Mouse (Mus musculus) intestine, embryonic 15.5 days (tissue): Measurements from ENCODE around the gene Ttpal. TPM values are rescaled to one million over a fixed set of nuclear protein-coding genes. Genes with fewer than 3 reads are reported as not detected.
A peak's percentile ranks its signal among the peaks of the same experiment; 100 is the strongest.

Source experiments
- ATAC-seq: fragments of 200-750 bp; cut with Nextera tagmentation; 2 replicates; pipeline ENCODE4 v1.8.0; 2017; ENCODE audit warnings: moderate TSS enrichment, moderate library complexity
- H3K27ac ChIP-seq: fragments of 300-500 bp; sonication (generic); 2 replicates; pipeline ENCODE4 v1.5.1; 2015; ENCODE audit warnings: mild to moderate bottlenecking, inconsistent platforms
- H3K27me3 ChIP-seq: fragments of 300-500 bp; sonication (generic); replicated peaks from 2 replicates; pipeline ENCODE4 v1.6.1; 2015; ENCODE audit warnings: inconsistent platforms
- H3K36me3 ChIP-seq: fragments of 300-500 bp; sonication (generic); 2 replicates; pipeline ENCODE4 v1.6.1; 2015; ENCODE audit warnings: inconsistent platforms
- H3K4me1 ChIP-seq: fragments of 300-500 bp; sonication (generic); replicated peaks from 2 replicates; pipeline ENCODE4 v1.6.1; 2015; ENCODE audit warnings: inconsistent platforms
- H3K4me2 ChIP-seq: fragments of 300-500 bp; sonication (generic); replicated peaks from 2 replicates; pipeline ENCODE4 v1.6.1; 2015; ENCODE audit warnings: mild to moderate bottlenecking, inconsistent platforms
- H3K4me3 ChIP-seq: fragments of 300-500 bp; sonication (generic); replicated peaks from 2 replicates; pipeline ENCODE4 v1.5.1; 2015; ENCODE audit warnings: inconsistent platforms
- H3K9ac ChIP-seq: fragments of 300-500 bp; sonication (generic); 2 replicates; pipeline ENCODE4 v1.6.1; 2015; ENCODE audit warnings: inconsistent platforms
- H3K9me3 ChIP-seq: fragments of 300-500 bp; sonication (generic); 2 replicates; pipeline ENCODE4 v1.6.1; 2016; ENCODE audit warnings: inconsistent platforms
- WGBS: fragments of 180-500 bp; shearing (Covaris S2); methylation state at CpG from one replicate; pipeline ENCODE4 v1.1.7; 2015; 5-methylcytosine and 5-hydroxymethylcytosine counted together
- polyA plus RNA-seq: library from polyadenylated mRNA; unstranded; fragments of >200 nt; fragmentation: Nextera tagmentation; extraction: Ambion mirVana; gene quantifications from 2 replicates; pipeline ENCODE4 v1.2.1, GENCODE M21; 2015

Gene Ttpal
- polyA plus RNA-seq = 25.7 and 26.5 TPM in 2 replicates

DNA sequence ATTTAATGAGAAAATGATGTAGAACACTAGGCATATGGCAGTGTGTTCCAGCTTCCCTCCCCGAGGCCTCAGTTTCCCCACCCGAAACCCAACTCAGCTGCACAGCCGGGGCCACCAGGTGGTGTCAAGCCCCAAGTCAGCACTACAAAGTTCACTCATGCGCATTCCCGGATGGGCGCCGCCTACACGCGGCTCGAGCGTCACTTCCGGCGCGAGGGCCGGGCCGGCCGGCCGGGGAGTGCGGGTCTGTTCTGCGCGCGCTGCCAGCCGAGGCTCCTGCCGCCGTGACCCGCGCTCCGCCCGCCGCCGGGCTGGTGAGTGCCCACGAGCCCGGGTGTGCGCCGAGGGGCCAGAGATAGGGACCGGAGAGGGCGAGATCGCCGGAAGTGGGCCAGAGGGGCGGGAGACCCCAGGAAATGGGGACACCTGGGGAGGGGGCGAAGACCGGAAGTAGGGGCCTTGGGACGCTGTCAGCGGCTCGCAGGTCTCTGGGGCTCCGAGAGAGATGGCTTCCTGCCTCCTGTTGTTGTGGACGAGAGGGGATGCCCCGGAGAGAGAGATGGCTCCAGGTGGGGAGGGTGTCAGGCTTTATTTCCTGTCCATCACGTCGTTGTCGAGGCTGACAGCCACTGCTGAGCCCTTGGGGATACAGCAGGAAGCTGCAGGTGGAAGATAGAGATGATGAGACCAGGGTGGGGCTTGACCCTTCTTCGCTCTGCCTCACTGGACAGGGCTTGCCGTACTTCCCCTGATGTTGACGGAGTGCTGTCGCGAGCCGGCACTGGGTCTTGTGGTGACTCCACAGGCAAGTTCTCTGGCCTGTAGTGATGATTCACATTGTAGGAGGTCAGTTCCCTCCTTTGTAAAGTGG, at the start of gene Ttpal:
TSS of gene Ttpal (plus strand) at position 214 of the 871 bp plus-strand sequence.
- ATAC-seq = peak; percentile 93
- Histone ChIP-seq H3K27me3 (no peaks in the 10 kb centered on the region), H3K36me3 (no peaks in the 10 kb centered on the region), H3K9me3 (no peaks in the 10 kb centered on the region), H3K27ac (peak within 1 kb of the TSS; percentile 83), H3K4me1 (peaks cover 8% of the 10 kb centered on the region; the same call in 1 of the 2 replicates), H3K4me2 (peak within 1 kb of the TSS; percentile 88), H3K9ac (peak within 1 kb of the TSS; percentile 95), H3K4me3 (peak within 1 kb of the TSS; percentile 89)
- under 1% methylated on average over 57 of the region's 57 CpGs for WGBS

DNA sequence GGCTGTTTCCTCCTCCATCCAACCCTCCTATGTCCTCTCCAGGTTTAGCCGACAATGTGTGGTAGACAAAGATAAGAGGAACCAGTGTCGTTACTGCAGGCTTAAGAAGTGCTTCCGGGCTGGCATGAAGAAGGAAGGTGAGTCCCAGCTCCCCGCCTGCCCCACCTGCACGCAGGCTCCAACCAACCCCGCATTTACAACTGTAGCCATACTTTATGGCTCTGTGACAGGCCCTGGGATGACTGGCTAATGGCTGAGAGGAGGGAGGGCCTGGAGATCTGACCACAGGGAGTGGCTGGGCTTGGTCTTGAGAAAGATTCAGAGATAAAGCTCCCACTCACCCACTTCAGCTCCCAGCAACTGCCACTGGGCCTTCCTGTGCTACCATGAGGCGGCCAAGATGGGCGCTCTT, 49.6 kb upstream of the Ttpal start:
- H3K27ac ChIP-seq = peak overlapping the region; percentile 82
- no peak overlapping the region for H3K9ac ChIP-seq

DNA sequence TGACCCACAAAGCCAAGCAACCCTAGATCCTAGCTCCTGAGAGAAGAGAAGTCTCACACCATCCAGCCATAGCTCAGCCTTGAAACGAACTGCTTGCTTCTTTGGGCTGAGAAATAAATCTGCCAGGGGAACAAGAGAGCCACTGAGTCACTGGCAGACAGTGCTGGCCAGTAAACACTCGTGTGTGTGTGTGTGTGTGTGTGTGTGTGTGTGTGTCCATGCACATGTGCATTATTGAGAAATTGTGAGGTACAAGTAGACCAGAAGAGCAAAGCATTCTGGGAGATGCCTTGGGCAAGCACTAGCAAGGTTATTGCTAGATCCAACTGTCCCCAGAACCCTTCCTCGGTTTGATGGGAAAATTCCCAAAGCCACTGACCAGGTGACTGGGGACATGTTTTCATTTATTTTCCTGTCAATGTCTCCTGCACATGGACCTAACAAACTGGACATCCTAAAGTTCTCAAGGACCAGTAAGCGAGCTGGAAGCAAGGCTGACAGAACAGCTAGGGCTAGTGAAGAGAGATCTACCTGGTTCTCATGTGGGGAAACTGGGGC, 47.6 kb upstream of the Ttpal start:
- H3K9ac ChIP-seq = 0 out of 2 replicates have a peak overlapping the region, but pooled peaks have one; percentile 17
- 68% methylated on average over 4 of the region's 4 CpGs for WGBS
- no peak for ATAC-seq

More for the DNA sequence above, 49.6 kb upstream of the Ttpal start:
- H3K4me3 ChIP-seq = no peak overlapping the region
- H3K4me2 ChIP-seq = peak overlapping the region; percentile 4; the same call in 1 of the 2 replicates
- peaks cover 22% of the 10 kb centered on the region for H3K4me1 ChIP-seq
- WGBS = 37% methylated on average over 8 of the region's 8 CpGs
- H3K9me3 ChIP-seq = no peaks in the 10 kb centered on the region
- no peaks in the 10 kb centered on the region for H3K36me3 ChIP-seq
- peak; percentile 92 for ATAC-seq
- no peaks in the 10 kb centered on the region for H3K27me3 ChIP-seq

DNA sequence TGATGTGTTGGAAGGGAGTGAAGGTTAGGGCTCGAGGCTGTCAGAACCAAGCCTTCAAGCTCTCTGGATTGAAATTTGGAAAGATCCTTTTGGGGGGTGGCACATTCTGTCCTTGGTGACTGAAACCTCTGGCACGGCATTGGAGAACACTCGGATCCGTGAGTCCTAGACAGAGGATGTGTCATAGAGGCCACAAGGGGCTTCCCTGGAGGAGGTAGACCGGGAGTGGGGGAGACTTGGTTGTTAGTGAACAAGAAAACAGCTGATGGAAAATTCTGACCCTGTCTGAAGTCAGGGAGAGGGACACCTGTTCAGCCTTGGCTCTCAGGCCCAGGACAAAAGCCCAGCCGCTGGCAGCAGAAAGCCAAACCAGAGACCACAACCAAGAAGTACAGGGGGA, 47.1 kb upstream of the Ttpal start:
- WGBS = 53% methylated on average over 6 of the region's 6 CpGs
- Histone ChIP-seq H3K36me3 (no peaks in the 10 kb centered on the region), H3K27ac (peak overlapping the region; percentile 77), H3K27me3 (no peaks in the 10 kb centered on the region), H3K9me3 (no peaks in the 10 kb centered on the region), H3K4me3 (no peak overlapping the region), H3K4me1 (peaks cover 16% of the 10 kb centered on the region; the same call in 1 of the 2 replicates), H3K4me2 (0 out of 2 replicates have a peak overlapping the region, but pooled peaks have one; percentile 17), H3K9ac (0 out of 2 replicates have a peak overlapping the region, but pooled peaks have one; percentile 17)
- no peak for ATAC-seq

More for the DNA sequence above, 47.6 kb upstream of the Ttpal start:
- Histone ChIP-seq H3K9me3 (no peaks in the 10 kb centered on the region), H3K27me3 (no peaks in the 10 kb centered on the region), H3K27ac (peak overlapping the region; percentile 77; the same call in 1 of the 2 replicates), H3K4me3 (no peak overlapping the region), H3K36me3 (no peaks in the 10 kb centered on the region), H3K4me2 (no peak overlapping the region), H3K4me1 (peaks cover 21% of the 10 kb centered on the region)

DNA sequence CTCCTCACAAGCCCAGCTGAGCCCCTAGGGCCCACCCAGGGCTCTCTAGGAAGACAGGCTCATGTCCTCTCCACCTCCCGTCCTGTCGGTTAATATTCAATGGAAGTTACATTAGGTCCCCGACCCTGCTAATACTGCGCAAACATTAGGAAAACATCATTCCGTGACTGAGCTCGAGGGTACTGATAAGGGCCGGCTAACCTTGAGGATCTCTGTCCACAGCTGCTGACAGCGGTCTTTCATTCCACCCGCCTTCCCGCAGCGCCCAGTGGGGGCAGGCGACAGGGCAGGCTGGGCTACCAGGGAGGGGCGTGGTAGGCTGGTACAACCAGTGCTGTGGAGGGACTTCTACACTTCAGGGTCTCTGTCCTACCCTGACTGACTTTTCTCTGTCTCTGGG, 46.7 kb upstream of the Ttpal start:
- Histone ChIP-seq H3K27ac (peak overlapping the region; percentile 77), H3K4me3 (no peak overlapping the region), H3K4me2 (0 out of 2 replicates have a peak overlapping the region, but pooled peaks have one; percentile 17), H3K4me1 (peaks cover 16% of the 10 kb centered on the region; the same call in 1 of the 2 replicates), H3K27me3 (no peaks in the 10 kb centered on the region), H3K9ac (0 out of 2 replicates have a peak overlapping the region, but pooled peaks have one; percentile 17), H3K36me3 (no peaks in the 10 kb centered on the region), H3K9me3 (no peaks in the 10 kb centered on the region)
- 57% methylated on average over 13 of the region's 13 CpGs for WGBS
- ATAC-seq = peak; percentile 58

DNA sequence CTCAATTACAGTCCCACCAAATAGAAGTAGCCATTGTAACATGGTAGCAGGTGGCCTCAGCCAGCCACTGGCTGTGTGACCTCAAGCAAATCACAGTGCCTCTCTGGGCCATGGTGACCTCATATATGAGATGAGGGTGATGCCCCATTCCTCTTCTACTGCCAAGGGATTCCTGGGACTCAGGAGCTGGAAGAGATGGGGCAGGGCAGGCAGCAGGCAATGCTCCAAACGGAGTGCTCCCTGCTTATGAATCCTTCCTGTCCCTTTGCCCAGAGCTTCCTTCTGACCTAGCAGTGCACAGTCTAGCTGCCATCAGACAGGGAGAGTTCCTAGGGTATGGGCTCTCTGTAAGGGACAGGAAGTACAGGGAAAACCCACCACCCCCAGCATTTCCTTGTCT, 43.6 kb upstream of the Ttpal start:
- no peaks in the 10 kb centered on the region for H3K27me3 ChIP-seq
- H3K9me3 ChIP-seq = no peaks in the 10 kb centered on the region
- 67% methylated on average over 1 of the region's 1 CpGs for WGBS
- H3K9ac ChIP-seq = no peak overlapping the region
- no peak overlapping the region for H3K4me2 ChIP-seq
- peaks cover 13% of the 10 kb centered on the region; the same call in 1 of the 2 replicates for H3K4me1 ChIP-seq
- ATAC-seq = no peak
- no peak overlapping the region for H3K27ac ChIP-seq
- H3K36me3 ChIP-seq = no peaks in the 10 kb centered on the region
- no peak overlapping the region for H3K4me3 ChIP-seq

DNA sequence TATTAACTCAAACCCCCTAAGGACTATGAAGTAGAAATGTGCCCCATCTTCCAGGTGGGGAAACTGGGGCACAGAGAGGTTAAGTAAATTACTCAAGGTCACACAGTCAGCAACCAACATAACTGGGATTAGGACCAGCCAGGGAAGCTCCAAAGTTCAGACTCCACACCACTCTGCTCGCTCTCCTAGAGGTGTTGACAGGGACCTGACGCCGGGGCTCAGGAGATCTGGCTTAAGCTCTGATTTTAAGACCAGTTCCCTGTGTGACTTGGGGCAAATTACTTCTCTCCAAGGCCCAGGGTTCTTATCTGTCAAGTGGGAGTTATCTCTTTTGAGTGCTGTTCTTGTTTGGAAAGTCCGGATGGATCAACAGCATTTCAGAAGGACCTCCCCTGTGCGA, 42.9 kb upstream of the Ttpal start:
- Histone ChIP-seq H3K4me2 (no peak overlapping the region), H3K36me3 (no peaks in the 10 kb centered on the region), H3K27ac (no peak overlapping the region), H3K27me3 (no peaks in the 10 kb centered on the region), H3K9ac (no peak overlapping the region), H3K4me1 (peaks cover 11% of the 10 kb centered on the region; the same call in 1 of the 2 replicates), H3K9me3 (no peaks in the 10 kb centered on the region), H3K4me3 (no peak overlapping the region)
- 67% methylated on average over 5 of the region's 5 CpGs for WGBS
- no peak for ATAC-seq

DNA sequence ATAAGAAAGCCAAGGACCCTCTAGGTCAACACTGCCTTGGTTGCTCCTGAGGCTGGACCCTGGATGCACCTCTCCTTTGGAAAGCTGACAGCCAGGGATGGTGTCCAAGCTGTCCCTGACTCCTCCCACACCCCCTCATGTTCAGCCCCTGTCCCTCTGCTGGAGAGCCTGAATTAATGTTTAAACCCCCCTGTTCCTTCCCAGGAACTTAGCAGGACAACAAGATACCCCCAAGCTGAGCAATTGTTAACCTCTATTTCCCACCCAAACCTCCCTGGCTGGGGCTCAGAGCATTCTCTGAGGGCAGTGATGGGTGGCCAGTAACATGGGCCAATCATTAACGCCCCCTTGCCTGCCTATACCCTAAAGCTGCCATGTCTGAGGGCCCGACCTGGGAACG, 41.9 kb upstream of the Ttpal start:
- H3K36me3 ChIP-seq = no peaks in the 10 kb centered on the region
- H3K4me1 ChIP-seq = 0 out of 2 replicates have a peak, but pooled peaks cover 4% of the 10 kb centered on the region
- no peak overlapping the region for H3K4me2 ChIP-seq
- no peak for ATAC-seq
- H3K27me3 ChIP-seq = no peaks in the 10 kb centered on the region
- H3K27ac ChIP-seq = no peak overlapping the region
- H3K4me3 ChIP-seq = no peak overlapping the region
- H3K9me3 ChIP-seq = no peaks in the 10 kb centered on the region
- no peak overlapping the region for H3K9ac ChIP-seq
- WGBS = 79% methylated on average over 3 of the region's 3 CpGs

DNA sequence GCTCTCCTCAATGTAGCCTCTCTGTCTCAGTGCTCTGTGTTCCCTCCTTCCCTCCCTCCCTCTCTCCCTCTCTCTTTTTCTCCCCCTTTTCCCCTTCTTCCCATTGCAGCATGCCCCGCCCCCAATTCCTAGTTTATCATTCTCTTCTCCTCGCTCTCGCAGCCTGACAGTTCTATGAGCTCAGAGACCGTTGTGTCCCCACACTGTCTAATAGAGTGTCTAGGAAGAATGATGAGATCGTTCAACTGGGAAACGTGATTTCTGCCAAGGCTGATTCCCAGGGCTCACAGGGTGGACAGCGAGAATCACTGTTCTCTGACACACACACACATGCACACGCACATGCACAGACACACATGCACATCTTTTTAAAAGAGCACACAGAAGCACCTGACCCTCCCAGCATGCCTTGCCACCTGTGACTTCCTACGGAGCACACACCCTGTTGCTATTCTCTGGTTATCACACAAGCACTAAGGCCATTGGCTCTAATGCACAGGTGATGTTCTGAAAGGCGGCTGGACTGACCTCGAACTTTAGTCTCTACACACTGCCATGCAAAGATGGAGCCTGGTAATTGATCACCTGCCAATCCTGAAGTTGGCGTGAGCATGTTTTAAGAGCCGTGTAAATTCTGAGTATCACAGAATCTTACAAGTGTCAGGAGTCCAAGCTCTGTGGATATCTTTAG, 40.7 kb upstream of the Ttpal start:
- Histone ChIP-seq H3K36me3 (no peaks in the 10 kb centered on the region), H3K4me3 (no peak overlapping the region), H3K27me3 (no peaks in the 10 kb centered on the region), H3K9me3 (no peaks in the 10 kb centered on the region), H3K4me1 (no peaks in the 10 kb centered on the region), H3K27ac (no peak overlapping the region), H3K9ac (no peak overlapping the region), H3K4me2 (no peak overlapping the region)
- no peak for ATAC-seq
- WGBS = 69% methylated on average over 13 of the region's 13 CpGs

DNA sequence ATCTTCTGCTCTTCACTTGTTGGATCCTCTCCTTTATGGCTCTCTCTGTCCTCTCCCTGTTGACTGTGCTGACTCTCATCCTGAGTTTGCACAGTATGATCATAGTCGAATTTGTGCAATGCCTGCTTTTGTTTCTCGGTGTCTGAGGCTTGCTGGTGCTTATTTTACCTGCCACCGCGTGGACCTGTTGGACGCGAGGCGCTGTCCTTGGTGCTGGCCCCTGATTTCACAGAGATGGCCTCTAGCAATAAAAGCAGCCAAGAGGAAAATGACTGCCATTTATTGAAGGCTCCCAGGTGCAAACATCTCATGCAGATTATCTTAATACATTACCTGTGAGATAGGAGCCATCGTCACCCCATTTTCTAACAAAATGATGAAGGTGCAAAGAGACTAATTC, 37.5 kb upstream of the Ttpal start:
- Histone ChIP-seq H3K4me3 (no peak overlapping the region), H3K27me3 (no peaks in the 10 kb centered on the region), H3K4me2 (no peak overlapping the region), H3K9ac (no peak overlapping the region), H3K9me3 (no peaks in the 10 kb centered on the region), H3K4me1 (no peaks in the 10 kb centered on the region), H3K27ac (no peak overlapping the region), H3K36me3 (no peaks in the 10 kb centered on the region)
- 18% methylated on average over 8 of the region's 8 CpGs for WGBS
- ATAC-seq = 0 out of 2 replicates have a peak, but pooled peaks have one; percentile 9

DNA sequence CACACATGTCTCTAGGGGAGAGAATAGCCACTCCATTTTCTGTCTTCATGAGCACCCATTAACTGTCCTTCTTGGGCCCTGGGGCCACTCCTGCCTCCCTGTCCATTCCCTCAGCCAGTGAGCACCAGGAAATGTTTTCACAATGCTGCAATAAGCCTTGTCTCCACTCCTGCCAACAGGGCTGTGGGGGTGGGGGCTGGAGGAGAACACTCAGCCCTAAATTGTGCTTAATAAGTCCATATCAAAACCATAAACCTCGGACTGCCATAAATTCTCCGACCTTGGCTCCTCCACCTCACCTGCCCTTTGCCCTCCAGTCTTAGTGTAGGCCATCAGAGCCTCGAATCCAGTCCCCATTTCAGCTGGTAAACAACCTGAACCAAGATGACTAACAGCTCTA, 27.8 kb upstream of the Ttpal start:
- H3K4me1 ChIP-seq = peaks cover 14% of the 10 kb centered on the region; the same call in 1 of the 2 replicates
- no peak overlapping the region for H3K9ac ChIP-seq
- peak overlapping the region; percentile 70 for H3K27ac ChIP-seq
- H3K27me3 ChIP-seq = no peaks in the 10 kb centered on the region
- H3K9me3 ChIP-seq = no peaks in the 10 kb centered on the region
- ATAC-seq = peak; percentile 76
- no peak overlapping the region for H3K4me2 ChIP-seq
- WGBS = 59% methylated on average over 3 of the region's 3 CpGs
- H3K4me3 ChIP-seq = no peak overlapping the region
- H3K36me3 ChIP-seq = no peaks in the 10 kb centered on the region

DNA sequence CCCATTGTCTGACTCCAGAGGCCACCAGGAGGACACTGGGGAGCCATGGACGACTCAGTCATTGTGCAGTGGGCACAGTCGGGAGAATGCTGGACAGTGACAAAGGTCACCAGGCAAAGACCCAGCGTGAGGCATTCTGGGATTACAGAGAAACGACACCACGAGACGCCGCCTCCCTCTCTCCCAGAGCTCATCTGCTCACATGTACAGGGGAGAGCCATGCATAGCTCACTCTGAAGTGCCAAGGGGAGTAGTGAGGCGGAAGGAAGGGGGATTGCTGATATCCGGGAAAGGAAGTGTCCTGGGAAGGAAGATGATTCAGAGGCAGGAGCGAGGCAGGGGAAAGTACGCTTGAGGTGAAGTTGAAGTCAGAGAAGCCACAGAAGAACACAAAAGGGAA, 26.9 kb upstream of the Ttpal start:
- Histone ChIP-seq H3K4me1 (peaks cover 14% of the 10 kb centered on the region; the same call in 1 of the 2 replicates), H3K27me3 (no peaks in the 10 kb centered on the region), H3K36me3 (no peaks in the 10 kb centered on the region), H3K27ac (no peak overlapping the region), H3K4me3 (no peak overlapping the region), H3K9me3 (no peaks in the 10 kb centered on the region), H3K4me2 (peak overlapping the region; percentile 3; the same call in 1 of the 2 replicates), H3K9ac (no peak overlapping the region)
- no peak for ATAC-seq
- WGBS = 42% methylated on average over 11 of the region's 11 CpGs
